10 mouse cellular contexts compared by ENCODE assay signal in the genomic region with DNA sequence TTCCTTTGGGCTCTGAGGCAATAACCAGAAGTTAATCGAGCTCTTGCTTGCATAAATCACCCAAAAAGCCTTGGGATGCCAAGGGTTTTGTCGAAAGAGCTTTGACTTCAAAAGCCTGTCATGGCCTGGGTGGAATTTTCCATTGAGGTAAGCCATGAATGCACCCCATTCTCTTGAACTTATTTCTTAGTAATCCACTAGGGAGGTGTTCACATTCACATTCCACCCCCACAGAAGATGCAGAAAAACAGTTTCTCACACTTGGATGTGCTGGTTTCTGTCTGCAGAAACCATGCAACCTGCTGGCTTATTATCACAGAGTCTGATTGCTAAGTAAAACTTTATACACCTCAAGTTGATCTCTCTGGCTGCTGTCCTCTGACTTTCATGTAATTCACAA.
"Had no signal": no experiment of that assay in that cellular context is flagged by ENCODE, and none has a peak within 500 bp of the region (broad histone marks: within the 10 kb centered on the region; RNA-seq: fewer than 3 reads in every experiment).

No protein-coding gene starts in this region.

- H3K4me1 ChIP-seq: liver, embryonic 13.5 days; lung, embryonic 15.5 days; stomach, embryonic 15.5 days had no signal

- H3K27me3 ChIP-seq: liver, embryonic 13.5 days; lung, embryonic 15.5 days; midbrain, embryonic 13.5 days; neural tube, embryonic 12.5 days; stomach, embryonic 15.5 days had no signal

- ATAC-seq: liver, postnatal 0 days; midbrain, embryonic 13.5 days had no signal

- H3K4me3 ChIP-seq: liver, embryonic 13.5 days; lung, embryonic 15.5 days; midbrain, embryonic 13.5 days; neural tube, embryonic 12.5 days; stomach, embryonic 15.5 days had no signal

- H3K9ac ChIP-seq: liver, embryonic 13.5 days; liver, postnatal 0 days; lung, embryonic 15.5 days; midbrain, embryonic 13.5 days; neural tube, embryonic 12.5 days; stomach, embryonic 15.5 days had no signal

- DNase-seq: kidney, postnatal 10 days; liver; liver, embryonic 13.5 days; liver, postnatal 0 days; thymus, adult 2 months; thymus, postnatal 25 days had no signal

- H3K4me2 ChIP-seq: liver, embryonic 13.5 days; lung, embryonic 15.5 days; midbrain, embryonic 13.5 days; neural tube, embryonic 12.5 days; stomach, embryonic 15.5 days had no signal

- H3K9me3 ChIP-seq: liver, embryonic 13.5 days; lung, embryonic 15.5 days; midbrain, embryonic 13.5 days; neural tube, embryonic 12.5 days; stomach, embryonic 15.5 days had no signal

- H3K36me3 ChIP-seq: liver, embryonic 13.5 days; lung, embryonic 15.5 days; neural tube, embryonic 12.5 days; stomach, embryonic 15.5 days had no signal

- H3K27ac ChIP-seq: liver, embryonic 13.5 days; lung, embryonic 15.5 days; midbrain, embryonic 13.5 days; neural tube, embryonic 12.5 days; stomach, embryonic 15.5 days had no signal
